In the genomic region with DNA sequence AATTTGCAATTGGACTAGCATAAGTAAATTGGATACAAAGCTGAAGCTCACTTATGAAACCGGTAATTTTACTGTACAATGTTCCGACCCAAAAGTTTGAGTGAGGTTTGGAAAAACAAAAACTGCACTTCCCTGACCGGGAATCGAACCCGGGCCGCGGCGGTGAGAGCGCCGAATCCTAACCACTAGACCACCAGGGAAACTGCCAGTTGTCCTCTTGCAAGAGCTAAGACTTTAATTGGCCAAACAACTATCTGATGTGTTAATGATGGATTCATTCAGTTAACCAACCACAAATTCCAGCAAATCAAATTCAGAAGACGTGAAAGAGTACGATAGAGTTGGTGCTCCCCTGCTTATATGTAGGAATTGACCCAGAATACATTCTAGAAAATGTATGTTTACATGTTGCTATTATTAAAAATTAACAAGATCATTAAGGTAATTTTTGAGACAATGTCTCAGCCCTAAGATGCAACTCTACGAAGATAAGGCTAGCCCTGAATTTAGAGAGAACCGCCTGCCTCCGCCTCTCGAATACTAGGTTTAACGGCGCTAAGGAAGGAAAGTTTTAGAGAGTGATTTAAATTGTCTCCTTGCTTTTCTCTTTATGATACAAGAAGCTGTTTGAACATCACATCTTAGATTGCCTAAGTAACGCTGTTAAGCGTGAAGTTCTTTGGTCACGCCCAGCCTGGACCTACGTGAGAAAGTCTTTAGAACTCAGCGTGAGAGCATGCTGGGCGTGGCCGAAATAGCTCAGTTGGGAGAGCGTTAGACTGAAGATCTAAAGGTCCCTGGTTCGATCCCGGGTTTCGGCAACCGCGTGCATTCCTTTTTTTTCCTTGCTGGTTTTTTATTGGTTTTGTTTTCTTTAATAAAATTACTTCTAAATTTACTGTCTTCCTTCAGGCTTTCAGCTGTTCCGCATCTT, we compare ENCODE assay signal across 8 mouse cellular contexts. TPM values are rescaled to one million over a fixed set of nuclear protein-coding genes. Genes with fewer than 3 reads are reported as not detected.
A peak's percentile ranks its signal among the peaks of the same experiment; 100 is the strongest.
DNase-seq lines count a peak whose midpoint lies in the region; ATAC-seq lines count a peak whose summit lies in the region.

No protein-coding gene starts in this region.

- no peak overlapping the region for H3K27ac ChIP-seq in intestine, embryonic 15.5 days

- DNase-seq in adrenal gland, adult 18-20 months (ENCODE audit: low spot score in 2 of 2) = peak; percentile 94 to 98
- DNase-seq in embryo, embryonic 10.5 days (ENCODE audit: low spot score) = peak; percentile 98
- peak; percentile 77 for DNase-seq in gastrocnemius, postnatal 25 days
- DNase-seq in left cerebral cortex, postnatal 25 days (ENCODE audit: low spot score in 2 of 2) = peak; percentile 93 to 94
- peak; percentile 92 for DNase-seq in mesoderm, embryonic 11.5 days (ENCODE audit: low read depth, low spot score)
- DNase-seq in right cerebral cortex, postnatal 25 days = peak; percentile 89
- DNase-seq in urinary bladder, postnatal 4 days (ENCODE audit: low spot score in 2 of 2) = peak; percentile 87 to 94

- no peak overlapping the region for H3K9ac ChIP-seq in intestine, embryonic 15.5 days

- H3K4me3 ChIP-seq in intestine, embryonic 15.5 days (replicated peaks) = peak overlapping the region; percentile 57

- no peaks in the 10 kb centered on the region for H3K36me3 ChIP-seq in intestine, embryonic 15.5 days

- no peaks in the 10 kb centered on the region for H3K9me3 ChIP-seq in intestine, embryonic 15.5 days

- no peaks in the 10 kb centered on the region for H3K27me3 ChIP-seq in intestine, embryonic 15.5 days (replicated peaks)

- peak; percentile 90 for ATAC-seq in intestine, embryonic 15.5 days

- H3K4me1 ChIP-seq in intestine, embryonic 15.5 days (replicated peaks) = no peaks in the 10 kb centered on the region

- under 1% methylated on average over 32 of the region's 32 CpGs for WGBS in intestine, embryonic 15.5 days

- H3K4me2 ChIP-seq in intestine, embryonic 15.5 days (replicated peaks) = peak overlapping the region; percentile 72

- intact Hi-C loops in left cerebral cortex, postnatal 25 days (cut with DNase I) = loop anchor here (2.0 to 10.0 kb wide), 2 partner anchors 166 to 864 kb away; no protein-coding TSS in a partner anchor

RNA-seq across cellular contexts. Expression of a gene that starts 15.3 kb away (rescaled TPM):
- total RNA-seq in adrenal gland, adult 18-20 months (2021) = not detected
- not detected for total RNA-seq in gastrocnemius, postnatal 25 days (2021)
- not detected in 2 replicates for polyA plus RNA-seq in intestine, embryonic 15.5 days (2015; fragmentation: Nextera tagmentation; extraction: Ambion mirVana)
- not detected for total RNA-seq in left cerebral cortex, postnatal 25 days (2021)

RNA-seq across cellular contexts. Expression of a gene that starts 18.3 kb away (rescaled TPM):
- total RNA-seq in adrenal gland, adult 18-20 months (2021) = 10 to 100 TPM; 45.3 to 49.9 TPM
- 10 to 100 TPM; 20.6 to 24.7 TPM for total RNA-seq in gastrocnemius, postnatal 25 days (2021)
- 155 and 156 TPM in 2 replicates for polyA plus RNA-seq in intestine, embryonic 15.5 days (2015; fragmentation: Nextera tagmentation; extraction: Ambion mirVana)
- total RNA-seq in left cerebral cortex, postnatal 25 days (2021) = 10 to 100 TPM; 34.3 to 41.2 TPM

RNA-seq across cellular contexts. Expression of a gene that starts 31.5 kb away (rescaled TPM):
- not detected for total RNA-seq in adrenal gland, adult 18-20 months (2021)
- not detected for total RNA-seq in gastrocnemius, postnatal 25 days (2021)
- not detected in 2 replicates for polyA plus RNA-seq in intestine, embryonic 15.5 days (2015; fragmentation: Nextera tagmentation; extraction: Ambion mirVana)
- not detected for total RNA-seq in left cerebral cortex, postnatal 25 days (2021)

RNA-seq across cellular contexts. Expression of a gene that starts 49.6 kb away (rescaled TPM):
- total RNA-seq in adrenal gland, adult 18-20 months (2021) = not detected
- total RNA-seq in gastrocnemius, postnatal 25 days (2021) = not detected
- polyA plus RNA-seq in intestine, embryonic 15.5 days (2015; fragmentation: Nextera tagmentation; extraction: Ambion mirVana) = 0.05 TPM in 1 of 2 replicates, not detected in the other
- not detected for total RNA-seq in left cerebral cortex, postnatal 25 days (2021)
